Mouse (Mus musculus) heart, embryonic 13.5 days (tissue): ENCODE measurements around the gene Ugt1a10. TPM values are rescaled to one million over a fixed set of nuclear protein-coding genes. Genes with fewer than 3 reads are reported as not detected.

Experiments
- ATAC-seq: fragments of 200-750 bp; cut with Nextera tagmentation; 2 replicates; pipeline ENCODE4 v1.8.0; 2017; ENCODE audit warnings: moderate TSS enrichment; ENCODE audit not compliant: insufficient number of reproducible peaks, low FRiP score, low TSS enrichment; ENCODE audit errors: extremely low read depth
- H3K27ac ChIP-seq: fragments of 300-500 bp; sonication (generic); replicated peaks from 2 replicates; pipeline ENCODE4 v1.5.1; 2015; ENCODE audit warnings: moderate library complexity, mild to moderate bottlenecking, inconsistent platforms
- H3K27me3 ChIP-seq: fragments of 300-500 bp; sonication (generic); replicated peaks from 2 replicates; pipeline ENCODE4 v1.6.1; 2015; ENCODE audit warnings: mild to moderate bottlenecking, inconsistent platforms
- H3K36me3 ChIP-seq: fragments of 300-500 bp; sonication (generic); 2 replicates; pipeline ENCODE4 v1.6.1; 2015; ENCODE audit warnings: mild to moderate bottlenecking, inconsistent platforms
- H3K4me1 ChIP-seq: fragments of 300-500 bp; sonication (generic); 2 replicates; pipeline ENCODE4 v1.6.1; 2015; ENCODE audit warnings: inconsistent platforms
- H3K4me2 ChIP-seq: fragments of 300-500 bp; sonication (generic); 2 replicates; pipeline ENCODE4 v1.6.1; 2015; ENCODE audit warnings: inconsistent platforms, mild to moderate bottlenecking, moderate library complexity
- H3K4me3 ChIP-seq: fragments of 300-500 bp; sonication (generic); 2 replicates; pipeline ENCODE4 v1.5.1; 2015; ENCODE audit warnings: moderate library complexity, mild to moderate bottlenecking, inconsistent platforms
- H3K9ac ChIP-seq: fragments of 300-500 bp; sonication (generic); 2 replicates; pipeline ENCODE4 v1.6.1; 2015; ENCODE audit warnings: inconsistent platforms, mild to moderate bottlenecking, moderate library complexity
- H3K9me3 ChIP-seq: fragments of 300-500 bp; sonication (generic); 2 replicates; pipeline ENCODE4 v1.6.1; 2016; ENCODE audit warnings: inconsistent platforms
- WGBS: fragments of 180-500 bp; shearing (Covaris S2); methylation state at CpG from one replicate; pipeline ENCODE4 v1.1.7; 2015; ENCODE audit warnings: mixed read lengths; 5-methylcytosine and 5-hydroxymethylcytosine counted together
- polyA plus RNA-seq: library from polyadenylated mRNA; unstranded; fragments of >200 nt; fragmentation: Nextera tagmentation; extraction: Ambion mirVana; gene quantifications from 2 replicates; pipeline ENCODE4 v1.2.1, GENCODE M21; 2015

The Ugt1a10 gene
- polyA plus RNA-seq, 1 experiment from 2014 or later: not detected

DNA sequence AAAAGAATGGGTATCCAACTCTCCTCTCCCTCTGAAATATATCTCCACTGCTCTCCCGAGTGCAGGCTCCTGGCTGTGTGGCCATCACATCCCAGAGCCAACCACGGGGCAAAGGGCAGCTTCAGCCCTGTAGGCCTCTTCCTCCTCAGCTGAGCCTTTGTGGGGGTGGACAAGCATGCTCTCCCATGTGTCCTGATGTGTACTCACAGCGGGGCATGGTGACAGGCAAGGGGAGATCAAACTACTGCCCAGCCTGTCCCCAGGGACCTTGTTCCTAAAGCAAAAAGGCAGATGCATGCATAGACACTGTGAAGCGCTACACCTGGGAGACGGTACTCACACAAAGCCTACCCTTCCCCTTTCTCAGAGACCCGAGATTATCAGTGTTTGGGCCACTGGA, 204.9 kb downstream of the Ugt1a10 start:
- Histone ChIP-seq H3K27me3 (no peaks in the 10 kb centered on the region), H3K9ac (no peak overlapping the region), H3K36me3 (peaks cover 59% of the 10 kb centered on the region), H3K27ac (no peak overlapping the region), H3K4me3 (no peak overlapping the region), H3K4me1 (peaks cover 37% of the 10 kb centered on the region), H3K4me2 (no peak overlapping the region), H3K9me3 (peaks cover 26% of the 10 kb centered on the region)
- 69% methylated on average over 6 of the region's 6 CpGs for WGBS
- ATAC-seq: no peak

- H3K36me3 ChIP-seq: peaks cover 65% of the 10 kb centered on the region
- H3K9me3 ChIP-seq: peaks cover 19% of the 10 kb centered on the region
- H3K4me3 ChIP-seq: no peak overlapping the region
- H3K4me1 ChIP-seq: peaks cover 43% of the 10 kb centered on the region
- no peak overlapping the region for H3K9ac ChIP-seq
- no peak overlapping the region for H3K4me2 ChIP-seq
- no peaks in the 10 kb centered on the region for H3K27me3 ChIP-seq
- 81% methylated on average over 10 of the region's 10 CpGs for WGBS
- H3K27ac ChIP-seq: no peak overlapping the region
- no peak for ATAC-seq
These were observed 205.6 kb downstream of the Ugt1a10 start for GRCm38 (mm10) chr1:88260604-88261377.

- Histone ChIP-seq H3K9me3 (peaks cover 10% of the 10 kb centered on the region), H3K27ac (no peak overlapping the region), H3K4me2 (no peak overlapping the region), H3K9ac (no peak overlapping the region), H3K36me3 (peaks cover 75% of the 10 kb centered on the region), H3K4me3 (no peak overlapping the region), H3K27me3 (no peaks in the 10 kb centered on the region), H3K4me1 (peaks cover 43% of the 10 kb centered on the region)
- ATAC-seq: no peak
- 77% methylated on average over 7 of the region's 7 CpGs for WGBS
These were observed 206.5 kb downstream of the Ugt1a10 start for GRCm38 (mm10) chr1:88261706-88262105.

- H3K4me2 ChIP-seq: no peak overlapping the region
- peaks cover 4% of the 10 kb centered on the region for H3K9me3 ChIP-seq
- H3K4me1 ChIP-seq: peaks cover 43% of the 10 kb centered on the region
- no peaks in the 10 kb centered on the region for H3K27me3 ChIP-seq
- H3K4me3 ChIP-seq: no peak overlapping the region
- no peak for ATAC-seq
- WGBS: 73% methylated on average over 4 of the region's 4 CpGs
- peak overlapping the region; percentile 0; the same call in 1 of the 2 replicates for H3K9ac ChIP-seq
- H3K36me3 ChIP-seq: peaks cover 80% of the 10 kb centered on the region
- H3K27ac ChIP-seq: no peak overlapping the region
These were observed 207.1 kb downstream of the Ugt1a10 start for GRCm38 (mm10) chr1:88262255-88262654.

GRCm38 (mm10) chr1:88262961-88263360, 207.8 kb downstream of the Ugt1a10 start:
- no peaks in the 10 kb centered on the region for H3K27me3 ChIP-seq
- H3K9ac ChIP-seq: no peak overlapping the region
- H3K27ac ChIP-seq: no peak overlapping the region
- H3K9me3 ChIP-seq: no peaks in the 10 kb centered on the region
- peaks cover 43% of the 10 kb centered on the region for H3K4me1 ChIP-seq
- no peak overlapping the region for H3K4me2 ChIP-seq
- no peak for ATAC-seq
- H3K4me3 ChIP-seq: no peak overlapping the region
- whole genome bisulfite sequencing: 74% methylated on average over 6 of the region's 6 CpGs
- H3K36me3 ChIP-seq: peaks cover 87% of the 10 kb centered on the region

DNA sequence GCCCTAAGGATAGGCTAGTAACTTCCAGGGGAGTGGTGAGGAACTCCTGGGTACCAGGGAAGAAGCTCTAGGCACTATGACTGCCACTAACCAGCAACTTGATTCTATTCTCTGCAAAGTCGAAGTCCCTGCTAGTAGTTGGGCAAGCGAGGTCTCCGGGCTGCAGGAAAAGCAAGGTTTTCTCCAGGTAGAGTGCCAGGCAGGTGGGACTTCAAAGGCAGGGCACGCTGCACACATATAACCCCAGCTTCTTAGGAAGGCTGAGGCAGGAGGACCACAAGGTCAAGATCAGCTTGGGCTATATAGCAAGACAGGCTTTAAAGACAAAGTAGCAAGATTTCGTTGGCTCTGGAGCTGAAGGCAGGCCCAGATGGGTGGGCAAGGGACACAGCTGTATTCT, 208.6 kb downstream of the Ugt1a10 start:
- H3K9me3 ChIP-seq: no peaks in the 10 kb centered on the region
- peaks cover 95% of the 10 kb centered on the region for H3K36me3 ChIP-seq
- WGBS: 90% methylated on average over 5 of the region's 5 CpGs
- no peaks in the 10 kb centered on the region for H3K27me3 ChIP-seq
- H3K9ac ChIP-seq: no peak overlapping the region
- H3K4me2 ChIP-seq: no peak overlapping the region
- H3K27ac ChIP-seq: no peak overlapping the region
- no peak overlapping the region for H3K4me3 ChIP-seq
- no peak for ATAC-seq
- H3K4me1 ChIP-seq: peaks cover 42% of the 10 kb centered on the region

- Histone ChIP-seq H3K9me3 (no peaks in the 10 kb centered on the region), H3K9ac (no peak overlapping the region), H3K4me2 (no peak overlapping the region), H3K27me3 (no peaks in the 10 kb centered on the region), H3K4me1 (peaks cover 36% of the 10 kb centered on the region), H3K4me3 (no peak overlapping the region), H3K27ac (no peak overlapping the region), H3K36me3 (peaks cover 100% of the 10 kb centered on the region)
- WGBS: 77% methylated on average over 7 of the region's 7 CpGs
- ATAC-seq: no peak
These were observed 209.2 kb downstream of the Ugt1a10 start for GRCm38 (mm10) chr1:88264237-88264868.

DNA sequence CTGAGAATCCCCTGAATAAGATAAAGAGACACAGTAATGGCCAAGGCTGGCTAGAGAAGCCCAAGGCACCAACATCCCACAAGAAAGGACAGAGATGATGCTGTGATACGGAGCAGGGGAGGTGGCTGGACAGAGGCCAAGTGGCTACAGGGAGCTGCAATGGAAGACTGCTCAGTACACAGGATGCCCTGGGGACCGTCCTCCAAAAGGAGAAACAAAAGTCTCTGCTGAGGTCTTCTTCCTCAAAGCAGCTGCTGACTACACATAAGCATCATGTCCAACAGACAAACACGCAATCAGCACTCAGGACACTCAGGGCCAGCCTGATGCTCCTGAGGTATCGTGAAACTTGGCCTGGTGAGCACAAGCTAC, 209.7 kb downstream of the Ugt1a10 start:
- 69% methylated on average over 4 of the region's 4 CpGs for WGBS
- H3K4me2 ChIP-seq: no peak overlapping the region
- no peaks in the 10 kb centered on the region for H3K9me3 ChIP-seq
- no peak overlapping the region for H3K27ac ChIP-seq
- no peak overlapping the region for H3K9ac ChIP-seq
- no peak overlapping the region for H3K4me3 ChIP-seq
- peaks cover 100% of the 10 kb centered on the region for H3K36me3 ChIP-seq
- ATAC-seq: no peak
- H3K4me1 ChIP-seq: peaks cover 31% of the 10 kb centered on the region
- no peaks in the 10 kb centered on the region for H3K27me3 ChIP-seq

DNA sequence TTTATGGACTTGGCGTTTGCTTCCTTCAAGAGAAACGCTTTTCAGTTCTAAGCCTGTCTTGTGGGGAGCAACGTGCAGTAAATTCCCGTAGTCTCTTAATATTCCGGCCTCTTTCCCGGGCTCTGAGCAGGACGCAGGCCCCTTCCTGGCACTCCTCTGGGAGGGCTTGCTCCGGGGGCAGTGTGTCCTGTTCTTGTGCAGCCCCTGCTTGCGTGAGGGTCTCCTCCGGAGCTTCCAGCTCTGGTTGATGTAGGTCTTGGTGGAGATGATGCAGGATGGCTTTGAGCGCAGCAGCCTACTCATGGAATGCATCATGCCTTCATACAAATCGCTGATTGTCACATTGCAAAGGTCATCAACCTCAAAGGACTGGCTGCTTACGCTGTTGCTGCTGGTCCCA, 210.9 kb downstream of the Ugt1a10 start:
- peaks cover 26% of the 10 kb centered on the region for H3K4me1 ChIP-seq
- H3K27me3 ChIP-seq: no peaks in the 10 kb centered on the region
- peaks cover 91% of the 10 kb centered on the region for H3K36me3 ChIP-seq
- no peak for ATAC-seq
- H3K4me3 ChIP-seq: no peak overlapping the region
- no peak overlapping the region for H3K9ac ChIP-seq
- H3K27ac ChIP-seq: no peak overlapping the region
- H3K4me2 ChIP-seq: no peak overlapping the region
- H3K9me3 ChIP-seq: no peaks in the 10 kb centered on the region
- 86% methylated on average over 13 of the region's 13 CpGs for WGBS

- Histone ChIP-seq H3K4me1 (peaks cover 17% of the 10 kb centered on the region), H3K27me3 (no peaks in the 10 kb centered on the region), H3K9ac (no peak overlapping the region), H3K36me3 (peaks cover 91% of the 10 kb centered on the region), H3K4me2 (no peak overlapping the region), H3K27ac (no peak overlapping the region), H3K4me3 (no peak overlapping the region), H3K9me3 (no peaks in the 10 kb centered on the region)
- 91% methylated on average over 6 of the region's 6 CpGs for WGBS
- no peak for ATAC-seq
These were observed 212.3 kb downstream of the Ugt1a10 start for GRCm38 (mm10) chr1:88267489-88267888.

DNA sequence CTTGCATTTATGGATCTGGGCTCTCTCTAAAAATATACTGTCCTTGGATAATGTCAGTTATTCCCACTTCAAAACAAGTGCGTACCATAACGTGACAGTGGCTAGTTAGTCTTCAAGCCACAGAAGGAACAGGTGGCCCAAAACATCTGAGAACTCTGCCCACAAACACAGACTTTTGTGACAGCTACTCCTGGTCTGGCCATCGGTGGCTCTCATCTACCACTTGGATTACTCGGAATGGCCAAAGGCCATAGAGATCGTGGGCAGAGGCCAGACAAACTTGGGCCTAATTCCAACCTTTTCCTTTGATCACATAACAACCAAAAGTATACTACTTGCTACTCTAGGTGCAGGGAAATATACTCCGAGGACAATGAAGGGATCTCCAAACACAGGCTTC, 212.9 kb downstream of the Ugt1a10 start:
- Histone ChIP-seq H3K4me1 (peaks cover 13% of the 10 kb centered on the region), H3K4me2 (no peak overlapping the region), H3K4me3 (no peak overlapping the region), H3K27ac (no peak overlapping the region), H3K9ac (no peak overlapping the region), H3K9me3 (no peaks in the 10 kb centered on the region), H3K27me3 (no peaks in the 10 kb centered on the region), H3K36me3 (peaks cover 91% of the 10 kb centered on the region)
- ATAC-seq: no peak
- WGBS: 83% methylated on average over 6 of the region's 6 CpGs
